Mouse (Mus musculus) heart, postnatal 10 days (tissue): Measurements from ENCODE around the gene Sc5d. TPM values are rescaled to one million over a fixed set of nuclear protein-coding genes. Genes with fewer than 3 reads are reported as not detected.

Source experiments
- DNase-seq, 2 experiments: peaks; one replicate each; pipeline ENCODE4 v3.0.0; 2021
- intact Hi-C: fragments of 180-260 bp; cut with DNase I; formaldehyde crosslinking; loops from one replicate; pipeline ENCODE4 v1.15.1; 2025
- total RNA-seq, 2 experiments: library from RNA; stranded (reverse); gene quantifications; 2 replicates each; pipeline ENCODE4 v1.2.3; 2021

Sc5d gene
- total RNA-seq, 2 experiments from 2014 or later: 13.1 to 13.9 TPM

- intact Hi-C loops: no loop called here
- no peak for DNase-seq
Observed at GRCm38 (mm10) chr9:42265309-42265708, 1.3 kb upstream of the Sc5d start.

DNA sequence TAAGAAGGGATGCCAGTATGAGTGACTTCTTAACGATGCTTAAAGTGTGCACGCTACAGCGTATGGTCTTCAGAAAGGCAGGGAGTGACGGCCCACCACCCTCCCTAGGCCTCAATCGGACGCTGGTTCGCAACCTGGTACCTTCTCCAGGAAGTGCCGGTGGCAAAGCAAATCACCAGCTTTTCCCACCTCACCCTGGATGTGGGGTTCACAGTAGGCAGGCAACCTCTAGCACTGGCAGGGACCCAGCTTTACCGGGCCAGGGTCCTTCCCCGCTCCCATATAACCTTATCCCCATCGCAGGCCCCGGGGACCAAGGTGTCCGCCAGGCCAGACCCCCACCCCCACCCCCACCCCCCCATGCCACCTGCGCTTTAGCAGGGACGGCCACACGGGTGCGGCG lies 346 bp downstream of the Sc5d start:
- intact Hi-C loops: no loop called here
- DNase-seq: no peak

GRCm38 (mm10) chr9:42260481-42260880 lies 3.6 kb downstream of the Sc5d start:
- DNase-seq: no peak
- intact Hi-C loops: no loop called here

GRCm38 (mm10) chr9:42249112-42249511 lies 14.9 kb downstream of the Sc5d start:
- intact Hi-C loops: loop anchor here (10.0 kb wide), 1 partner anchor 1024 kb away; no protein-coding TSS in a partner anchor
- DNase-seq: no peak

GRCm38 (mm10) chr9:42246688-42247087 lies 17.4 kb downstream of the Sc5d start:
- intact Hi-C loops: loop anchor here (10.0 kb wide), 1 partner anchor 1022 kb away; no protein-coding TSS in a partner anchor
- DNase-seq: no peak

DNA sequence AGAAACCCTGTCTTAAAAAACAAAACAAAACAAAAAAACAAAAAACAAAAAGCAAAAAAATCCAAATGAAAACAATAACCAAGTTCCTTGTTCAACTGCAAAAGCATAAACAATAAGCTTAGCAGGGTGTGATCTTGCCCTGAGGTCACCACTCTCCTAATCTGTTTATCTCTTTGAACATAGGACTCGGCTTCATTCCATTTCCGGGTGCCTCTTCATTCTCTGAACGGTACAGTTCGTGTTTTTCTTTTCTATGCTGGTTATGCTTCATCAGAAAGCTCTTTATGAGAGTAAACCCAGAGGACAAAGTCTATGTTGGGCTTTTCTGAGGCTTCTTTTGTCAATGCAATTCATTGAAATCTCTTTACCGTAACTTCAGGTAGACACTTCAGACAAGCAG lies 19.9 kb downstream of the Sc5d start:
- intact Hi-C loops: loop anchor here (5.0 to 10.0 kb wide), 2 partner anchors 122 to 1019 kb away; partner anchors contain the start of gene Sorl1
- DNase-seq: no peak

GRCm38 (mm10) chr9:42241021-42241420 lies 23.0 kb downstream of the Sc5d start:
- no peak for DNase-seq
- intact Hi-C loops: loop anchor here (2.0 to 10.0 kb wide), 3 partner anchors 76 to 1016 kb away; partner anchors contain the start of gene Sorl1

DNA sequence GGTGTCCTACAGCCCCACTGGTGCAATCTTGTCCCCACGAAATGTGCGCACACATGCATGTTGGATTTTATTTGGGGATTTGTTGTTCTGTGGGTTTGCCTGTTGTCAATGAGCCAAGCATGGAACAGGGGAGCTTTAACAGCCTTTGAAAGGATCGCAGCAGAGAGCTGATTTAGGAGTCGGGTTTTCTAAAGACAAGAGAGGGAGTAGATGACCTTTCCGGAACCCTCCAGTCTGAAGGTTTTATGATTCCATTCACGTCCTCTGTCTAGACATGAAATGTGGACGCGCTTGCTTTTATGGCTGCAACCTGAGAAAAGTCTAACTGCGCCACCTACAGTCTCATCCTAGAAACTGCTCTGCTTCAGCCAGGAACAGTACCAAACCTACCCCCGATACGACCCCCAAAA lies 23.5 kb downstream of the Sc5d start:
- intact Hi-C loops: loop anchor here (1.0 to 10.0 kb wide), 4 partner anchors 76 to 1016 kb away; partner anchors contain the start of gene Sorl1
- DNase-seq: peak; percentile 52 to 71

GRCm38 (mm10) chr9:42238827-42239226 lies 25.2 kb downstream of the Sc5d start:
- DNase-seq: no peak
- intact Hi-C loops: no loop called here

GRCm38 (mm10) chr9:42231116-42231515 lies 32.9 kb downstream of the Sc5d start:
- DNase-seq: no peak
- intact Hi-C loops: no loop called here

DNA sequence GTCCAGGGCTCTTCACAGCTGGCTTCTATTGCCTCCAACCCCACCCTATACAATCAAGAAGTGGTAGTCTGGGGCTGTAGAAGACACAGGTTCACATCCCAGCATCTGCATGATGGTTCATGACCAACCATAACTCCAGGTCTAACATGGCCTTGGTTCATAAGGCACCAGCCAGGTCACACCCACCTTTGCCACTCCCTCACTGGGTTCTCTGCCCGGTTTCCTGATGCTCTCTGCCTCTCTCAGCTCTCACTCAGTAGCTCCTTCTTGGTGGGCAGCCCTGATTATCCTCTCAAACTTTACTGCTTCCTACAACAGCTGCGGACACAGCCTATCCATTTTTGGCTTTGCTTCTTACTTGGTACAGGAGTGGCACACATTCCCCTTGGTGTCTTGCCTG lies 33.7 kb downstream of the Sc5d start:
- no peak for DNase-seq

GRCm38 (mm10) chr9:42229465-42230110 lies 34.5 kb downstream of the Sc5d start:
- no peak for DNase-seq
- intact Hi-C loops: no loop called here

More for the DNA sequence above, 33.7 kb downstream of the Sc5d start:
- intact Hi-C loops: no loop called here

GRCm38 (mm10) chr9:42227804-42228203 lies 36.3 kb downstream of the Sc5d start:
- DNase-seq: no peak
- intact Hi-C loops: no loop called here

DNA sequence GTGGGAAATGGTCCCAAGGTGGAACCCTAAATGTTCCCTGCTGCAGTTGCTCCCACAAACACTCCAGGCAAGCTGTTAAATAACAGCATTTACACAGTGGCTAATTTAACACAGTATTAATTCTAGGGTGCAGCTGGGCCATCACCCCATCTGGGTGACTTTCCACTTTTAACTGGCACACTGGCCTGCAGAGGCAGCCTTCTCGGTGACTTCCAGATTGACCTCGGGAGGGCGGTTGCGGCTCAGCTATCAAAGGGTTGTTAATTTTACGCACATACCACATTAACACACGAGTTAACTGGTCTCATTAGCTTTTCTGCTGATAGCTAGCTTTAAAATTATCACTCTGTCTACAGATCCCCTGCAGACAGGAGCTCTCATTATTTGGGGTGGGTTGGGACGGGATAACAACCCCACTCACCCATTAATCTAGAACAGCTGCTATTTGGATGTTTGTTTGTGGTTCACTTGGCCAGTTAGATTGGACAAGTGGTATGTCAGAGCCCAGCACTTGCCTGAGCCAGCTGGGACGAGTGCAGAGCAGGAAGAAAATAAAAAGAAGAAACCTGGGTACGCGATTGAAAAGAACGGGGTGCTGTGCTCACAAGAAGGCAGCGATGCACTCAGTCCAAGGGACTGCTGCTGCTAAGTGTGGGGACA lies 44.9 kb downstream of the Sc5d start:
- intact Hi-C loops: no loop called here
- no peak for DNase-seq

DNA sequence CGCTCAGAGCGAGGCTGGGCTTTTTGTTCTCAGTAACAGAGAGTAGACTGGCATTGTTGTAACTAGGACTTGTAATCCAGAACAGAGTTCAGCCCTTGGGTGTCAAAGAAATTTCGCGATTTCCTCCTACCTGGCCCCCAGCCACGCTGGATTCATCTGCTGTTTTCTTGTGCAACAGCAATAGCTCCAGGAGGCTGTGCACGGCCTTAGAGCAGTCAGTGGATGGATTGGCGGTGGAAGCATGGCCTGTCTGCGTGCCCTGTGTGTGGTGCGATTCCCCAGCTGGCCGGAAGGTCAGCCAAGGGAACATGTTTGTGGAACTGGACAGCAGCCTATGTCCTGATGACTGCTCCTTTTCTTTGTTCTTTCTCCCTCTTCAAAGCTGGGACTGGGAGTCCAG lies 46.4 kb downstream of the Sc5d start:
- peak; percentile 82 to 85 for DNase-seq
- intact Hi-C loops: no loop called here

GRCm38 (mm10) chr9:42214116-42214515 lies 49.9 kb downstream of the Sc5d start:
- no peak for DNase-seq
- intact Hi-C loops: no loop called here

- peak; percentile 37 to 44 for DNase-seq
- intact Hi-C loops: no loop called here
Observed at GRCm38 (mm10) chr9:42213142-42213541, 50.9 kb downstream of the Sc5d start.

GRCm38 (mm10) chr9:42209666-42210065 lies 54.4 kb downstream of the Sc5d start:
- intact Hi-C loops: no loop called here
- DNase-seq: no peak

GRCm38 (mm10) chr9:42208463-42208862 lies 55.6 kb downstream of the Sc5d start:
- intact Hi-C loops: no loop called here

DNA sequence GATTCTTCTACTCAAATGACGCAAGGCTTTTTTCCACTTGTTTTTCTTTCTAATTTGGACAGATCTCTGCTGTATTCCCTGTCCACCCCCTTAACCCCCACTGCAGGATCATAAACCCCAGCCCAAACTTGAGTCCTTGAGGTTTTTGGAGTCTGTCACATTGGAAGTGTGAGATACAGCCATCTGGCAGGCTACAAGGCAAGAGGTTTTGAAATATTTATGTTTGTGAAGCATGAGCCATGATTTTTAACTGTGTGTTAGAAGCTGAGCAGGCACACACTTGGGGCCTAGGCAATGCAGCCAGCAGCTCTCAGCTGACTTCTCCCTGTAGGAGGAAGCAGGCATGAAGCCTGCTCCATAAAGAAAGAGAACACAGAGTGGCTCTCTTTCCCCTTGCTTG lies 57.3 kb downstream of the Sc5d start:
- intact Hi-C loops: no loop called here
- DNase-seq: no peak

More at GRCm38 (mm10) chr9:42208463-42208862, 55.6 kb downstream of the Sc5d start:
- DNase-seq: peak; percentile 62 to 72

GRCm38 (mm10) chr9:42202271-42202670 lies 61.8 kb downstream of the Sc5d start:
- no peak for DNase-seq
- intact Hi-C loops: no loop called here
